Mouse (Mus musculus) retina, postnatal 7 days (tissue): Measurements from ENCODE around the gene Il5ra.

Experiments
- DNase-seq: peaks from one replicate; pipeline ENCODE4 v3.0.0-alpha.2; 2012; ENCODE audit warnings: low read depth, low spot score

Il5ra gene

GRCm38 (mm10) chr6:106740244-106740825 lies 8.5 kb downstream of the Il5ra start:
- DNase-seq, result no peak

GRCm38 (mm10) chr6:106738229-106738628 lies 10.6 kb downstream of the Il5ra start:
- no peak for DNase-seq

- DNase-seq, result no peak
Measured at GRCm38 (mm10) chr6:106732563-106732962, 16.3 kb downstream of the Il5ra start.

GRCm38 (mm10) chr6:106729682-106730314 lies 19.0 kb downstream of the Il5ra start:
- DNase-seq, result no peak

- DNase-seq, result no peak
Measured at GRCm38 (mm10) chr6:106727703-106728102, 21.1 kb downstream of the Il5ra start.

- DNase-seq, result no peak
Measured at GRCm38 (mm10) chr6:106726078-106726477, 22.8 kb downstream of the Il5ra start.

- DNase-seq, result no peak
Measured at GRCm38 (mm10) chr6:106725642-106726041, 23.2 kb downstream of the Il5ra start.

- no peak for DNase-seq
Measured at GRCm38 (mm10) chr6:106705506-106706035, 43.3 kb downstream of the Il5ra start.

GRCm38 (mm10) chr6:106701931-106702330 lies 46.9 kb downstream of the Il5ra start:
- no peak for DNase-seq

- DNase-seq, result no peak
Measured at GRCm38 (mm10) chr6:106675581-106675980, 73.3 kb downstream of the Il5ra start.

- DNase-seq, result no peak
Measured at GRCm38 (mm10) chr6:106663780-106664651, 84.8 kb downstream of the Il5ra start.
